Mouse (Mus musculus) liver, postnatal 0 days (tissue): ENCODE results near the gene Gm20708.

Source experiments
- CTCF ChIP-seq: sonication (generic); IDR thresholded peaks from 2 replicates; pipeline ENCODE4 v1.5.1; 2016; ENCODE audit warnings: antibody characterized with exemption, low read depth
- EP300 ChIP-seq: IDR thresholded peaks from 2 replicates; pipeline ENCODE4 v1.6.1; 2016; ENCODE audit warnings: antibody characterized with exemption, low read depth, mild to moderate bottlenecking

- TF ChIP-seq CTCF (no peak), EP300 (no peak)
These were observed 48.0 kb downstream of the Gm20708 start for GRCm38 (mm10) chr11:117857462-117857861.
